Mouse (Mus musculus) forebrain, embryonic 13.5 days (tissue): ENCODE data around the gene 4921530L21Rik. TPM values are rescaled to one million over a fixed set of nuclear protein-coding genes. Genes with fewer than 3 reads are reported as not detected.
A peak's percentile ranks its signal among the peaks of the same experiment; 100 is the strongest.

ENCODE experiments used
- ATAC-seq: fragments of 200-750 bp; cut with Nextera tagmentation; 2 replicates; pipeline ENCODE4 v1.8.0; 2017
- H3K27ac ChIP-seq: fragments of 300-500 bp; sonication (generic); 2 replicates; pipeline ENCODE4 v1.5.1; 2015; ENCODE audit warnings: inconsistent platforms, mild to moderate bottlenecking, moderate library complexity
- H3K27me3 ChIP-seq: fragments of 300-500 bp; sonication (generic); 2 replicates; pipeline ENCODE4 v1.6.1; 2015; ENCODE audit warnings: mild to moderate bottlenecking, inconsistent platforms
- H3K36me3 ChIP-seq: fragments of 300-500 bp; sonication (generic); 2 replicates; pipeline ENCODE4 v1.6.1; 2015; ENCODE audit warnings: mild to moderate bottlenecking, inconsistent platforms; ENCODE audit not compliant: poor library complexity, severe bottlenecking
- H3K4me1 ChIP-seq: fragments of 300-500 bp; sonication (generic); 2 replicates; pipeline ENCODE4 v1.6.1; 2015; ENCODE audit warnings: inconsistent platforms
- H3K4me2 ChIP-seq: fragments of 300-500 bp; sonication (generic); 2 replicates; pipeline ENCODE4 v1.6.1; 2015; ENCODE audit warnings: inconsistent platforms, mild to moderate bottlenecking, moderate library complexity
- H3K4me3 ChIP-seq: fragments of 300-500 bp; sonication (generic); 2 replicates; pipeline ENCODE4 v1.5.1; 2015; ENCODE audit warnings: mild to moderate bottlenecking, inconsistent platforms
- H3K9ac ChIP-seq: fragments of 300-500 bp; sonication (generic); 2 replicates; pipeline ENCODE4 v1.6.1; 2015; ENCODE audit warnings: mild to moderate bottlenecking, inconsistent platforms
- H3K9me3 ChIP-seq: fragments of 300-500 bp; sonication (generic); replicated peaks from 2 replicates; pipeline ENCODE4 v1.6.1; 2016; ENCODE audit warnings: inconsistent platforms
- WGBS: fragments of 180-500 bp; shearing (Covaris S2); methylation state at CpG from one replicate; pipeline ENCODE4 v1.1.7; 2015; 5-methylcytosine and 5-hydroxymethylcytosine counted together
- polyA plus RNA-seq: library from polyadenylated mRNA; unstranded; fragments of >200 nt; fragmentation: Nextera tagmentation; extraction: Ambion mirVana; gene quantifications from 2 replicates; pipeline ENCODE4 v1.2.1, GENCODE M21; 2015

The 4921530L21Rik gene
- polyA plus RNA-seq, 1 experiment from 2014 or later = not detected

GRCm38 (mm10) chr14:95927810-95928785, 47.0 kb downstream of the 4921530L21Rik start:
- Histone ChIP-seq H3K36me3 (no peaks in the 10 kb centered on the region), H3K27ac (no peak overlapping the region), H3K4me3 (no peak overlapping the region), H3K27me3 (no peaks in the 10 kb centered on the region), H3K9ac (no peak overlapping the region), H3K4me1 (no peaks in the 10 kb centered on the region), H3K4me2 (no peak overlapping the region), H3K9me3 (no peaks in the 10 kb centered on the region)
- 90% methylated on average over 3 of the region's 3 CpGs for WGBS
- 0 out of 2 replicates have a peak, but pooled peaks have one; percentile 30 for ATAC-seq
